11 mouse cellular contexts compared by ENCODE assay signal in genomic region chr3:122202307-122202732, GRCm38 (mm10). TPM values are rescaled to one million over a fixed set of nuclear protein-coding genes. Genes with fewer than 3 reads are reported as not detected.
DNase-seq lines count a peak whose midpoint lies in the region; ATAC-seq lines count a peak whose summit lies in the region.
"Had no signal": no experiment of that assay in that cellular context is flagged by ENCODE, and none has a peak within 500 bp of the region (broad histone marks: within the 10 kb centered on the region; RNA-seq: fewer than 3 reads in every experiment).

No protein-coding gene starts in this region.

- H3K9ac ChIP-seq in forebrain, embryonic 15.5 days (replicated peaks): no peak overlapping the region
- H3K9ac ChIP-seq: heart, embryonic 13.5 days; liver, embryonic 13.5 days had no signal

- no peak overlapping the region for H3K4me2 ChIP-seq in forebrain, embryonic 15.5 days (replicated peaks)
- H3K4me2 ChIP-seq: heart, embryonic 13.5 days; liver, embryonic 13.5 days had no signal

- H3K27me3 ChIP-seq in forebrain, embryonic 15.5 days: no peaks in the 10 kb centered on the region
- H3K27me3 ChIP-seq: heart, embryonic 13.5 days; liver, embryonic 13.5 days had no signal

- H3K9me3 ChIP-seq in forebrain, embryonic 15.5 days: no peaks in the 10 kb centered on the region
- H3K9me3 ChIP-seq: heart, embryonic 13.5 days; liver, embryonic 13.5 days had no signal

- intact Hi-C loops in heart, postnatal 14 days (cut with DNase I): no loop called here

- WGBS in forebrain, embryonic 15.5 days: 12% methylated on average over 5 of the region's 5 CpGs

- peak; percentile 91 for ATAC-seq in CD4-positive, CD25-positive, alpha-beta regulatory T cell, adult 4 months
- ATAC-seq in forebrain, embryonic 15.5 days (replicated peaks): no peak
- ATAC-seq: forebrain, embryonic 14.5 days had no signal

- H3K27ac ChIP-seq in forebrain, embryonic 15.5 days (replicated peaks): no peak overlapping the region
- H3K27ac ChIP-seq: heart, embryonic 13.5 days; liver, embryonic 13.5 days had no signal

- peaks cover 15% of the 10 kb centered on the region for H3K4me1 ChIP-seq in forebrain, embryonic 15.5 days
- H3K4me1 ChIP-seq: heart, embryonic 13.5 days had no signal

- H3K36me3 ChIP-seq in forebrain, embryonic 15.5 days: no peaks in the 10 kb centered on the region
- H3K36me3 ChIP-seq: heart, embryonic 13.5 days; liver, embryonic 13.5 days had no signal

- DNase-seq in CD4-positive helper T cell, adult 2 months (ENCODE audit: low read depth, low spot score): peak; percentile 75
- DNase-seq in fat pad, adult 2 months (ENCODE audit: extremely low read depth, low read depth, low spot score): peak; percentile 96
- DNase-seq in retina, adult 2 months (ENCODE audit: low read depth, low spot score): peak; percentile 67
- no peak for DNase-seq in MN1 (ENCODE audit: low spot score)
- no peak for DNase-seq in heart, postnatal 14 days
- DNase-seq: liver, embryonic 13.5 days; right cerebral cortex, postnatal 14 days had no signal

- no peak overlapping the region for H3K4me3 ChIP-seq in forebrain, embryonic 15.5 days
- H3K4me3 ChIP-seq: heart, embryonic 13.5 days; liver, embryonic 13.5 days had no signal

RNA-seq across cellular contexts. Expression of gene Gclm, which starts 43.0 kb away (rescaled TPM):
- 10 to 100 TPM in 1 of 2 experiments, 1 to 10 TPM in 1; 7.8 to 11.4 TPM for polyA plus RNA-seq in CD4-positive, CD25-positive, alpha-beta regulatory T cell, adult 4 months (2017; shearing (Covaris generic))
- 10 to 100 TPM; 57.2 to 61.6 TPM for total RNA-seq in heart, postnatal 14 days (2021)
- 52.6 and 57.4 TPM in 2 replicates for polyA plus RNA-seq in forebrain, embryonic 15.5 days (2015; fragmentation: Nextera tagmentation; extraction: Ambion mirVana)

Comparison
In these comparisons a context has a peak if more than half of its experiments do, and no peak if none do; other contexts are left out.
1. DNase-seq: peak in CD4-positive helper T cell, adult 2 months (single experiment), fat pad, adult 2 months (single experiment) and retina, adult 2 months (single experiment); none in MN1 (single experiment) and heart, postnatal 14 days (0 of 2).